Mouse (Mus musculus): ENCODE data around the gene Rbfox1. TPM values are rescaled to one million over a fixed set of nuclear protein-coding genes. Genes with fewer than 3 reads are reported as not detected.
A peak's percentile ranks its signal among the peaks of the same experiment; 100 is the strongest.

Gene Rbfox1
- polyA plus RNA-seq, 1 experiment from 2014 or later: 276 TPM

DNA sequence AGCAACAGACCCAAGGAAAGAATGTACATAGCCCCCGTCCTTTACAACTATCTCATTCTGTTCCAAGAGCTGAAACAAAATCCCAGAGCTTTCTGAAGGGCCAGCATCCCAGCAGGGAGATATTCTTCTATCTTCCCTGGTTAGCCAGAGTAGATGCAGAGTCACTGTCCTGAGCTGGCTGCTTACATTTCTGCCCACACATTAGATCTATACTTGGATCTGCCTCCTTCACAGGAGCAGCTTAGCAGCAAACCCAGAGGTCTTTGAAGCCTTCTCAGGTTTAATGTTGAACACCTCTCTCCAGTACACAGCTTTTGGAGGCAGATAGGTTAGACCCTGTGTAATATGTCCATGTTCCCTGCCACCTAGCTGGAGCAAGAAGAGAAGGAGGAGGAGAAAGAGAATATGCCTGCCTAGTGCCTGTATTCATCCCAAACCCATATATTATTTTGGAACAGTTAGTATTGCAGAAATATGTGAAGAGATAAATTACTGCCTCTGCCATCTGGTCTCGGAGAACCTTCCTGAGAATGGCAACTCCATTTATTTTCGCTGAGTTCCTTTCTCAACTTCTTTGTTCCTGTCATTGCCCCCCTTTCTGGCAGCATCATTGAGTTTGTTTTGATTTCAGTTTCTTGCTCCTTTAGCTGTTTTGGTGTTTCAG is 640.5 kb downstream of the Rbfox1 start:
- Histone ChIP-seq H3K9ac (ENCODE audit: low read depth, low read length) (no peak overlapping the region), H3K4me2 (ENCODE audit: low read length) (no peak overlapping the region), H3K27ac (ENCODE audit: low read depth, low read length) (no peak overlapping the region), H3K27me3 (replicated peaks; ENCODE audit: control insufficient read depth, insufficient read depth, low read length) (no peaks in the 10 kb centered on the region), H3K4me1 (ENCODE audit: control insufficient read depth, insufficient read depth, low read depth, low read length) (no peaks in the 10 kb centered on the region), H3K36me3 (ENCODE audit: control insufficient read depth, insufficient read depth, low read length) (no peaks in the 10 kb centered on the region), H3K4me3 (ENCODE audit: low read length) (no peak overlapping the region), H3K9me3 (ENCODE audit: control insufficient read depth, low read length) (no peaks in the 10 kb centered on the region)
- ATAC-seq: no peak
- 68% methylated on average over 3 of the region's 3 CpGs for WGBS

DNA sequence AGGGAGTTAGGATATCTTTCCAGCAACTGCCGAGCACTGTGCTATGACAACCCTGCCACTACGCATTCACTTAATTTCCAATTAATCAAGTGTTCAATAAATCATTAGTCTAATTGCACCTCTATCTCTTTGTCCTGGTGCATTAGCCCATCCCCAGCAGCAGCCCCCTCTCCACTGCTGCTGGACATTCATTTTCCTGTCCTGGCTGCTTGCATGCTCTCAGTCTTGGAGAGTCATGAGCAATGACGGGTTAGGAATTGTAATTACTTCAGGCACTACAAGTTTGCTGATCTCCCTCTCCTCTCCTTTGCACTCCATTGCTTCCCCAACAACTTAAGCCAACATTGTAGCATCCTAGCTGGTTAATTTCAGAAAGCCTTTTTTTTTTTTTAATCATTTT is 646.3 kb downstream of the Rbfox1 start:
- no peaks in the 10 kb centered on the region for H3K27me3 ChIP-seq (replicated peaks; ENCODE audit: control insufficient read depth, insufficient read depth, low read length)
- H3K27ac ChIP-seq (ENCODE audit: low read depth, low read length): peak overlapping the region; percentile 67; the same call in 1 of the 2 replicates
- no peak overlapping the region for H3K4me3 ChIP-seq (ENCODE audit: low read length)
- 35% methylated on average over 3 of the region's 3 CpGs for WGBS
- no peak overlapping the region for H3K4me2 ChIP-seq (ENCODE audit: low read length)
- H3K36me3 ChIP-seq (ENCODE audit: control insufficient read depth, insufficient read depth, low read length): no peaks in the 10 kb centered on the region
- peaks cover 7% of the 10 kb centered on the region; the same call in 1 of the 2 replicates for H3K4me1 ChIP-seq (ENCODE audit: control insufficient read depth, insufficient read depth, low read depth, low read length)
- no peak overlapping the region for H3K9ac ChIP-seq (ENCODE audit: low read depth, low read length)
- ATAC-seq: peak; percentile 64
- H3K9me3 ChIP-seq (ENCODE audit: control insufficient read depth, low read length): no peaks in the 10 kb centered on the region

DNA sequence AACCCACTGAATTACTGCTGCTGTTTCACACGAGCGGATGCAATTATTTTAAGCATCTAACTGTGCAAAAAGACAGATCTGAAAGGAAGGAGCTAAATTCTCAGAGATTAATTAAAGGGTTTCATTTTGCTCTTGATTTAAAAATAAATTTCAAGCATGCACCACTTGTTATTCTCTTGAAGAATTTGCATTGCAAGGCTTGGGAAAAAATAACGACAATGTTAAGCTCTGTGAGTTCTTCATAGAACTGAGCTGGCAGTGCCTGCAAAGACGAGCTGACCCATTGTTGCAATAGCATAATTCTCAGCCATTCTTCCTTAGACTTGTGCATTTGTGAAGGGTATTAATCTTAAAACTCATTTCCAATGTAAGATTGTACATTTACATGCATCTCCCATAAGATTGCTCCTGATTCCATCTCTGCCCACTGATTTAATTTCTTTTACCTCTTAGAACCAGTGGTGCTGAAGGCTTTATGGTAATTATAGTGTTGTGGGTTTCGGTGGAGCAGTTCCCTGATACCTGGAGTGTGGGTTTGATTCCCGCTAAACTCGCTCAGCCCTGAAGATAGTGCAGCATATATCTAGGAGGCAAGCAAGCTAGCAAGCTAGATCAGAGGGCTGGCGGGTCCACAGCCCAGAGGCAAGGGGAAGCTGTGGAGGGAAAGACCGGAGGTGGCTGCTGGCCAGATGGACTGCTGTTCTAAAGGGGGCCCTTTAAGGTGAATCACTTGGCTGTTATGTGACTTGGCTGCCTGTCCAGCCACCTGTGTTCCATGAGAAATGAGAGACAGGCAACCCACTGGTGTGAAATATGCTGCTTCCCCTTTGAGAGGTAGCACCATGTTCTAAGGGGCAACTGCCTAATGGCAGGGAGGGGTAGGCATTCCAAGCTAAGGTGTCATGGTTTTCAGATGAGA is 647.2 kb downstream of the Rbfox1 start:
- WGBS: 57% methylated on average over 9 of the region's 9 CpGs
- no peaks in the 10 kb centered on the region for H3K9me3 ChIP-seq (ENCODE audit: control insufficient read depth, low read length)
- peak; percentile 54 for ATAC-seq
- peak overlapping the region; percentile 41 for H3K27ac ChIP-seq (ENCODE audit: low read depth, low read length)
- H3K36me3 ChIP-seq (ENCODE audit: control insufficient read depth, insufficient read depth, low read length): no peaks in the 10 kb centered on the region
- no peak overlapping the region for H3K9ac ChIP-seq (ENCODE audit: low read depth, low read length)
- no peaks in the 10 kb centered on the region for H3K27me3 ChIP-seq (replicated peaks; ENCODE audit: control insufficient read depth, insufficient read depth, low read length)
- H3K4me2 ChIP-seq (ENCODE audit: low read length): no peak overlapping the region
- no peak overlapping the region for H3K4me3 ChIP-seq (ENCODE audit: low read length)
- peaks cover 7% of the 10 kb centered on the region; the same call in 1 of the 2 replicates for H3K4me1 ChIP-seq (ENCODE audit: control insufficient read depth, insufficient read depth, low read depth, low read length)

DNA sequence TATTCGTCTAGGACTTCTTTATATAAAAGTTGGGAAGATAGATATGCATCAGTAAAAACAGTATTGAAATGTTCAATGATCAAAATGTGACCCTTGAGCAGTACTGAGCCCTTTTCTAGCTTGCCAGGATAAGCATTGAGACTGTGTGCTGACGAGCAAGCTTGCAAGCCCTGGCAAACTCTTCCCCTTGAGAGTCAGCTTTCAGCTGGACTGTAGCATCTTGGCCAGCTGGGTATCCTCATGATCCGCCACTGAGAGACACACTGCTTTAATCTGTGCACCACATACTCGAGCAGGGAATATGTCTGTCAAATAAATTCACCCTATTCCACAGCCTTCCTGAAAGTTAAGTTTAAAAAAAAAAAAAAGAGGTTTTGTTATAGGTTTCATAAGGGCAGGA is 670.6 kb downstream of the Rbfox1 start:
- no peaks in the 10 kb centered on the region for H3K4me1 ChIP-seq (ENCODE audit: control insufficient read depth, insufficient read depth, low read depth, low read length)
- no peaks in the 10 kb centered on the region for H3K27me3 ChIP-seq (replicated peaks; ENCODE audit: control insufficient read depth, insufficient read depth, low read length)
- no peak for ATAC-seq
- WGBS: 64% methylated on average over 4 of the region's 4 CpGs
- H3K9ac ChIP-seq (ENCODE audit: low read depth, low read length): no peak overlapping the region
- H3K4me3 ChIP-seq (ENCODE audit: low read length): no peak overlapping the region
- no peaks in the 10 kb centered on the region for H3K9me3 ChIP-seq (ENCODE audit: control insufficient read depth, low read length)
- H3K27ac ChIP-seq (ENCODE audit: low read depth, low read length): no peak overlapping the region
- no peaks in the 10 kb centered on the region for H3K36me3 ChIP-seq (ENCODE audit: control insufficient read depth, insufficient read depth, low read length)
- H3K4me2 ChIP-seq (ENCODE audit: low read length): no peak overlapping the region

DNA sequence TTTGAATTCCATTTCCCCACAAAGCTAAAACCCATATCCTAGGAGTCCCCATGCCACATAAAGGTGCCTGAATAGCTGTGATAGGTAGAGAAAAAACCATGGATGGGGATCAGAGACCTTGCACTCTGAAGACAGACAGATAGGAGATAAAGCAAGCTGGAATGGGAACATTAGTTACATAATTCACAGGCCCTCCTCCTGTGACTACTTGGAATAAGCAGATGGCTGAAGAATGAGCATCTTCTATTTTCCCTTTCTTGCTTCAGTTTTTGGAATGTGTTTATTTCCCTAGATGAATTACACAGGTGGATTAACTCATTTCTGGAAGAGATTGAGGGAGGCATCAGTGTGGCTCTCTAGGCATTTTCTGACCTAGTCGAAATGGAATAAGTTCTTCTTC is 672.6 kb downstream of the Rbfox1 start:
- Histone ChIP-seq H3K4me3 (ENCODE audit: low read length) (no peak overlapping the region), H3K27ac (ENCODE audit: low read depth, low read length) (no peak overlapping the region), H3K27me3 (replicated peaks; ENCODE audit: control insufficient read depth, insufficient read depth, low read length) (no peaks in the 10 kb centered on the region), H3K9ac (ENCODE audit: low read depth, low read length) (no peak overlapping the region), H3K4me2 (ENCODE audit: low read length) (no peak overlapping the region), H3K4me1 (ENCODE audit: control insufficient read depth, insufficient read depth, low read depth, low read length) (no peaks in the 10 kb centered on the region), H3K36me3 (ENCODE audit: control insufficient read depth, insufficient read depth, low read length) (no peaks in the 10 kb centered on the region), H3K9me3 (ENCODE audit: control insufficient read depth, low read length) (no peaks in the 10 kb centered on the region)
- 89% methylated on average over 1 of the region's 1 CpGs for WGBS
- no peak for ATAC-seq

DNA sequence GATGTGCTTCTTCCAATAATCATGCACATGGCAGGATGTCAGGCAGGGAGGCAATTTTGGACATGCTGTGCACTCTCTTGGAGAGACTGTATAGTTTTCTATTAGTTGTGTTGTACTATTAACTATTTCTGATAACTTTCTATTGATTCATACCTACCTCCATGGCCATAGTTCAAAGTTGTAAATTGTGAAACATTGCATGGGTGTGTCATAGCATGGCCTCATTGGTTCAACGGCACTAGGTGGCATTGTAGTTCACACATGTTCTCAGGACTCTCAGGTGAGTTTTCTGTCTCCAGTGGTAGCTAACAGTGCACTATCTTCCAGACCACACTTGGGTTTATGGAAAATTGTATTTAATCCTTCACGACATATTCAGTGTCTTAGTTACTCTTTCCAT is 699.5 kb downstream of the Rbfox1 start:
- no peak for ATAC-seq
- Histone ChIP-seq H3K27ac (ENCODE audit: low read depth, low read length) (no peak overlapping the region), H3K4me3 (ENCODE audit: low read length) (no peak overlapping the region), H3K36me3 (ENCODE audit: control insufficient read depth, insufficient read depth, low read length) (no peaks in the 10 kb centered on the region), H3K4me2 (ENCODE audit: low read length) (no peak overlapping the region), H3K27me3 (replicated peaks; ENCODE audit: control insufficient read depth, insufficient read depth, low read length) (no peaks in the 10 kb centered on the region), H3K9ac (ENCODE audit: low read depth, low read length) (no peak overlapping the region), H3K4me1 (ENCODE audit: control insufficient read depth, insufficient read depth, low read depth, low read length) (no peaks in the 10 kb centered on the region), H3K9me3 (ENCODE audit: control insufficient read depth, low read length) (no peaks in the 10 kb centered on the region)
- 88% methylated on average over 2 of the region's 2 CpGs for WGBS

DNA sequence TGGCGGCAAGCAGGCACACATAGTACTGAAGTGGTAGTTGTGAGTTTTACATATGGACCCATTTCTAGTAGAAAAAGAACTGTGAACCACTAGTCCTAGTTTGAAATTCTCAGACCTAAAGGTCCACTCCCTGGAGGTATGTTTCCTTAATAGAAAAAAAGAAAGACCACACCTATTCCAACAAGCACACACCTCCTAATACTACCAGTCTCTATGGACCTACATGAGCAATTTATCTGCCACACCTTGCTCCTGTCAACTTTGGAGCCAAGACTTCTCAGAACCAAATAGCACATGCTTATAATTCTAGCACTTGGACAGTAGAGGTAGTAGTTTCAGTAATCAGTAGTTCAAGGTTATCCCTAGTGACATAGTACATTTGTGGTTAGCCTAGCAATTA is 700.0 kb downstream of the Rbfox1 start:
- no peak overlapping the region for H3K4me3 ChIP-seq (ENCODE audit: low read length)
- no peak overlapping the region for H3K9ac ChIP-seq (ENCODE audit: low read depth, low read length)
- H3K4me1 ChIP-seq (ENCODE audit: control insufficient read depth, insufficient read depth, low read depth, low read length): no peaks in the 10 kb centered on the region
- H3K36me3 ChIP-seq (ENCODE audit: control insufficient read depth, insufficient read depth, low read length): no peaks in the 10 kb centered on the region
- H3K9me3 ChIP-seq (ENCODE audit: control insufficient read depth, low read length): no peaks in the 10 kb centered on the region
- no peak overlapping the region for H3K4me2 ChIP-seq (ENCODE audit: low read length)
- H3K27me3 ChIP-seq (replicated peaks; ENCODE audit: control insufficient read depth, insufficient read depth, low read length): no peaks in the 10 kb centered on the region
- WGBS: 97% methylated on average over 1 of the region's 1 CpGs
- no peak overlapping the region for H3K27ac ChIP-seq (ENCODE audit: low read depth, low read length)
- no peak for ATAC-seq

DNA sequence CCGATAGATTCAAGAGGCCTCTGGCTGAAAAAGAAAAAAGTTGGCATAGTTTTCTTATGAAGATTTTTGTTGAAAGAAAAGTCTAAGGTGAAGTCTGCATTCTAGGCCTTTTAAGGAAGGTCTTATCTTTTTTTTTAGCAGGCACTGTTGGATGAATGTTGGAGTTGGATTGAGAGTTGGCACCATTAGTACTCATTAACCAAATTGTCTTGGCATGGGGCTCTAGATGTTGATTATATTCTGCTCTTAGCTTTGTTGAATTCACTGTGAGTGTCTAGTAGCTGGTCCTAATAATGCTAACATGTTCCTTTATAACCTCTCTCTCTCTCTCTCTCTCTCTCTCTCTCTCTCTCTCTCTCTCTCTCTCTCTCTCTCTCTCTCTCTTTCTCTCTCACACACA is 731.4 kb downstream of the Rbfox1 start:
- no peaks in the 10 kb centered on the region for H3K4me1 ChIP-seq (ENCODE audit: control insufficient read depth, insufficient read depth, low read depth, low read length)
- no peaks in the 10 kb centered on the region for H3K36me3 ChIP-seq (ENCODE audit: control insufficient read depth, insufficient read depth, low read length)
- no peak for ATAC-seq
- no peaks in the 10 kb centered on the region for H3K9me3 ChIP-seq (ENCODE audit: control insufficient read depth, low read length)
- WGBS: 74% methylated on average over 1 of the region's 1 CpGs
- no peak overlapping the region for H3K4me3 ChIP-seq (ENCODE audit: low read length)
- no peak overlapping the region for H3K27ac ChIP-seq (ENCODE audit: low read depth, low read length)
- H3K4me2 ChIP-seq (ENCODE audit: low read length): no peak overlapping the region
- no peaks in the 10 kb centered on the region for H3K27me3 ChIP-seq (replicated peaks; ENCODE audit: control insufficient read depth, insufficient read depth, low read length)
- H3K9ac ChIP-seq (ENCODE audit: low read depth, low read length): no peak overlapping the region

DNA sequence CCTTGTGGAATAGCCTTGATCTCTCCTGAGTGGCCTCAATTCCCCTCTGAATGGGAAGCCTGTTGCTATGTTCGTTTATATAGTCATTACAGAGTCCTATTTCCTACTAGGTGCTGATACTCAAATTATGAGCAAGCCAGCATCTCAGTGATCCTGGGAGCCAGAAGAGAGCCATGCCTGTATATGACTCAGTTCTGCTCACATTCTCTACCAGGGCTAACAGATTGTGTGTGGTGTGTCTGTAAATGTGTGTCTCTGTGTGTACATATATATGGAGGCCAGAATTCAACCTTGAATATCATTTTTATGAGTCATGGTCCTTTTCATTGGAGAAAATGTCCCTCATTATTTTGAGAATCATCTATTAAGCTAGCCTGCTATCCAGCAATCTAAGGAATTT is 755.2 kb downstream of the Rbfox1 start:
- 56% methylated on average over 1 of the region's 1 CpGs for WGBS
- no peak overlapping the region for H3K4me2 ChIP-seq (ENCODE audit: low read length)
- no peak overlapping the region for H3K27ac ChIP-seq (ENCODE audit: low read depth, low read length)
- ATAC-seq: no peak
- H3K9me3 ChIP-seq (ENCODE audit: control insufficient read depth, low read length): no peaks in the 10 kb centered on the region
- H3K9ac ChIP-seq (ENCODE audit: low read depth, low read length): no peak overlapping the region
- H3K4me1 ChIP-seq (ENCODE audit: control insufficient read depth, insufficient read depth, low read depth, low read length): no peaks in the 10 kb centered on the region
- H3K4me3 ChIP-seq (ENCODE audit: low read length): no peak overlapping the region
- H3K27me3 ChIP-seq (replicated peaks; ENCODE audit: control insufficient read depth, insufficient read depth, low read length): no peaks in the 10 kb centered on the region
- H3K36me3 ChIP-seq (ENCODE audit: control insufficient read depth, insufficient read depth, low read length): no peaks in the 10 kb centered on the region

Data from hindbrain, embryonic 16.5 days (tissue).